Mouse (Mus musculus) T-helper 1 cell (primary cell): ENCODE measurements around the gene Sugp1.
"Not testable (repeated sequence)": the region's sequence is repeated elsewhere in the genome, so short reads cannot be mapped to it uniquely, and the experiment has no call there.

Experiments
- in situ Hi-C: fragments of 300-600 bp; cut with MboI, MseI; formaldehyde crosslinking; loops from one replicate; pipeline ENCODE4 v1.15.1; 2025; ENCODE audit warnings: high pct_unique_total_duplicates

The Sugp1 gene

GRCm38 (mm10) chr8:70042583-70043455 lies at the start of gene Sugp1, which contains the start of gene Mau2:
TSS of gene Sugp1 (plus strand) at chr8:70042813.
TSS of gene Mau2 (minus strand) at chr8:70042734.
- in situ Hi-C loops: no loop called here

- in situ Hi-C loops: loop anchor here (5.0 kb wide), 1 partner anchor 73 kb away; no protein-coding TSS in a partner anchor
Observed at GRCm38 (mm10) chr8:69995422-69995775, 47.2 kb upstream of the Sugp1 start.

DNA sequence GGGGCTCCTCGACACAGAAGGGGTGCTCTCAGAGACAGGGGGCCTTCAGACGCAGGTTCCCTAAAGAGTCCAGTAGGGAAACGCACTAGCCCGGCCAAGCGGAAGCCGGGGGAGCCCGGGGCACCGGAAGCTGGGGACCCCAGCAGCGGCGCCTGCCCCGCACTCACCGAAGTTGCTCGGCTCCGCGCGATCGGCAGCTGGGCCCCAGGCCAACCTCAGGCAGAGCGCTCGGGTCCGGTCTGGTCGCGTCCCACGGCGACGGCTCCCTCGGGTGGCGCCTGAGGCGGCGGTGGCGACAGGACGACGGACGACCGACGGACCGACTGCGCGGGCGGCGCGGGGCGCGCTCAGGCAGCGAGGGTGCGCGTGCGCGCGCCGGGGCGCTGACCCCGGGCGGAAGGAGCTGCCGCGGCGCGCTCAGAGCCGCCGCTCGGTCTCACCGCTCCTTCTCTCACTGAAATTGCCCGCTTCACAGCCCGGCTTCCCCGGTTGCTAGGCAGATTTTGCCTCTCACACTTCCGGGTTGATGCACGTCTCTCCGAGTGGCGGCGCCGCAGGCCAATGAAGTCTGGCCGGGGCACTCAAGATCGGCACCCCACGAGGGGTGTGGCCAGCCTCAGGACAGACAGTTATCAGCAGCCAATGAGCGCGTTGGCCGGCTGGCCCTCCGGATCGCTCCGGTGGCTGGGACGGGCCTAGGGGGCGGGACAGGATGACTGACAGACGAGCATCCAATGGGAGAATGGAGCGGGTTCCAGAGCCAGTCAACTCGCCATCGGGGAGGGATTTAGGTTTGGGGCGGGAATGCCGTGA lies 46.6 kb upstream of the Sugp1 start, which contains the start of gene Gatad2a:
Gatad2a (minus strand) TSS at position 609 of the 813 bp plus-strand sequence.
- in situ Hi-C loops: loop anchor here (5.0 kb wide), 1 partner anchor 74 kb away; no protein-coding TSS in a partner anchor

GRCm38 (mm10) chr8:69996589-69997285 lies 45.9 kb upstream of the Sugp1 start:
- in situ Hi-C loops: loop anchor here (5.0 kb wide), 1 partner anchor 74 kb away; no protein-coding TSS in a partner anchor

DNA sequence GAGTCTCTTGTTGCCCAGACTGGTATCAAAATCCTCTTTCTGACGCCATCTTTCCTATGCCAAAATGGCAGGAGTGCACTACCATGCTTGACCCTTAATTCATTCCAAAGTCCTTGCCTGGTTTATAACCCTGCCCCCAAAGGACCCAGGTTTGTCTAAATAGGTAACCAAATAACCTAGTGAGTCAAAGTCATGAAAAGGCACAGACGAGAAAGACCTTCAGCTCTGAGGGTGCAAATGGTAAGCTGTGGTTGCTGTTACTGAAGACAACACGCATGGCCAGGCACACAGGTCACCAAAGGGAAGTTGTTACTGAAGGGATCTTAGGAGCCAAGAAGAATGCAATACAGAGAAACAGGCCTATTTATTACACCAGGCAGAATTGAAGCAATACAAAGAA lies 43.9 kb upstream of the Sugp1 start:
- in situ Hi-C loops: loop anchor here (5.0 kb wide), 1 partner anchor 76 kb away; no protein-coding TSS in a partner anchor

DNA sequence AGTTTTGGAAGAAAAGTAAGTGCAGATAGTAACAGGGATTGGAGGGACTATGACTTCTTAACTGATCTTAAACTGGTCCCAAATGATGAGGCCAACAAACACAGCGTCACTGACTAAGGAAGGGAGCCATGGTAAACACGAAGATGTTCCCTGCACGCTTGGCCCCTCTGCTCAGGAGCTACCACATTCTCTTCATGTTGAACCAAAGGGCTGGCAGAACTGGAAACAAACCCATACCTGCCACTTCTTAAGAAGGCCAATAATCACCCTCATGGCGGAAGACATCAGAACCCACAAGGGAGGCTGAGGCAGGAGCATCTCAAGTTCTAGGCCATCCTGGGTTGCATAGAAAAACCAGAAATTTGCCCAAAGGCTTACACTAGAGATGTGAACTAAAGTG lies 43.4 kb upstream of the Sugp1 start:
- in situ Hi-C loops: loop anchor here (5.0 kb wide), 1 partner anchor 77 kb away; no protein-coding TSS in a partner anchor

DNA sequence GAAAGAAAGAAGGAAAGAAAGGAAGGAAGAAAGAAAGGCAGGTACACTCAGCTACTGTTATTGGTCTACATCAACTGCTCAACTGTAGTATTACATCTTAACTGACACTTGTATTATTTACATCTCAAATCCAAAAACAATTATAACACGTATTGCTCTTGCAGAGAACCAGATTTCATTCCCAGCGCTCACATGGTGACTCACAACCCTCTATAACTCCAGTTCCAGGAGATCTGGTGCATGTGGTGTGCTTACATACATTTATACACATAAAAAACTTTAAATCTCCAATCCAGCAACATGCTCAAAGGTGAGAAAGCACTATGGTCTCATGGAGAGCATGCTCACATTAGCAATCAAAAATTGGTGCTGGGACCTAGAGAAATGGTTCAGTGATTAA lies 42.4 kb upstream of the Sugp1 start:
- in situ Hi-C loops: no loop called here

DNA sequence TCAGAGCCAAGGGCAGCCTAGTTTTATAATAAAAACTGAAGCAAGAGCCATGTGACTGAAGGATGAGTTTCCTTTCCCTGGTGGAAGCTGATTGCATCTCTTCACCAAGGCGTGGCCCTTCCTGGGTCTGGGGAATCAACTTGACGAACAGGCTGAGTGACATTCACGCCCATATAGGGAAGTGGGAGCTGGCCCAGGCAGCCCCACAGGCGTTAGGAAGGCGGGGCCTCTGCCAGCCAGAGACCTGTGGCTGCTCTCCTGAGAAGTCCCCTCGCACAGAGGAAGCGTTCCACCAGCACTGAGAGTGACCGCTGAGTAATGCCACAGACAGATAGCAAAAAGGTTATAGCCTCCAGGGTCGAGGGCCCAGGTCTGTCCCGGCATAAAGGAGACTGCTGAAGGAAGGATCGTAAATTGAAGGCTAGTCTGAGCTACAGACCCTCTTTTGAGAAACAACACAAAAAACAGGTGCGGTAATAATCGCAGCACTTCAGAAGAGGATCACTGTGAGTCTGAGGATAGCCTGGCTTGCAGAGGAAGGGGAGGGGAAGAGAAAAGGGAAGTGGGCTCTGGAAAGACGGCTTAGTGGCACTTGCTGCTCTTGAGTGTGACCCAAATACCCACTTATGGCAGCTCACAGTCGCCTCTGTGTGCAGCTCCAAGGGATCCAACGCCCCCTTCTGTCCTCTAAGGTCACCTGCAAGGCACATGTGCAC lies 41.3 kb upstream of the Sugp1 start:
- in situ Hi-C loops: no loop called here

GRCm38 (mm10) chr8:70001892-70002191 lies 40.8 kb upstream of the Sugp1 start:
- in situ Hi-C loops: not testable (repeated sequence)

DNA sequence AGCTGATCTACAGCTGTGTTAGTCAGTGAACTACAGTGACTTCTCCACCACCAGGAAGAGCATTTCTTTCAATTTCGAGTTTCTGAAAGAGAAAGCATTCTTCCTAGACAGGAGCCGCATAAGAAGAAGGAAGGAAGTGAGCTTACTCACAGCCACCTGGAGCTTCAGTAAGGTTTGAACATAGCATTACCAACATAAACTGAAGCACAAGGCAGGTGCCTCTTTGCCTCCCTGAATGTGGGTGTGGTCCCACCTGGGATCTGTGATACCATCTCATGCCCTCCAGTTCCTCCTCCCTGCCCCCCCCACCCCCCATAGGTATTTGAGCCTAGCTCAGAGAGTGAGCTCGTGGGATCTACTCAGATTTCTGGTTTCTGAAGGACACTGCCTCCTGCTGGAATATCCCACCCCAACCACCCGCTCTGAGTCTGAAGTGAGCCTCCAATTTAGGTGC lies 39.4 kb upstream of the Sugp1 start:
- in situ Hi-C loops: no loop called here

DNA sequence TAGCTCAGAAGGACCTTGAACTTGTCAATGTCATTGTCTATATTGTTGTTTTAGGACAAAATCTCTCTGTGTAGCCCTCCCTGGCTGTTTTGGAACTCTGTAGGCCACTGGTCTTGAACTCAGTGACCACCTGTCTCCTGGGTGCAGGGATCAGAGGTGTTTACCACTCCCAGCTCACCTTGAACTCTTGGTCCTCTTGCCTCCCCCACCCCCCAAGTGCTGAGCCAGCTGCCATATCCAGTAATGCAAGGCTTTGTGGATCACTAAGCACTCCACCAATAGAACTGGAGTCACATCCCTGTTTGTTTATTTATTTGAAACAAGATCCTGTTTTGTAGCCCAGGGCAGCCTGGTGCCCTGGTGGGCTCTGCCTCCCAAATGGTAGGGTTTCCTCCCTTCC lies 38.3 kb upstream of the Sugp1 start:
- in situ Hi-C loops: no loop called here

GRCm38 (mm10) chr8:70005178-70005577 lies 37.4 kb upstream of the Sugp1 start:
- in situ Hi-C loops: no loop called here

DNA sequence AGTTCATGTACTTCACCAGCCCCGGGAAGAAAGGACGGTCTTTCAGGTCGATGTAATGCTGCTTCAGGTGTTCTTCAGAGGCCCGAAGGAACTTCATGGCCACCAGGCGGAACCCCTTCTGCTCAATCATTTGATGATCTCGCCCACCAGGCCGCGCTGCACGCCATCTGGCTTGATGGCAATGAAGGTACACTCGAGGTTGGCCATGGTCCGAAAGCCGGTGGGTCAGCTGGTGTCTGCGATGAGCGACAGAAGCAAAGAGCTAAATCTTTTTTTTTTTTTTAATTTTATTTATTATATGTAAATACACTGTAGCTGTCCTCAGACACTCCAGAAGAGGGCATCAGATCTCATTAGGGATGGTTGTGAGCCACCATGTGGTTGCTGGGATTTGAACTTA lies 31.8 kb upstream of the Sugp1 start:
- in situ Hi-C loops: not testable (repeated sequence)

- in situ Hi-C loops: no loop called here
Observed at GRCm38 (mm10) chr8:70012350-70012749, 30.3 kb upstream of the Sugp1 start.

GRCm38 (mm10) chr8:70012763-70013162 lies 29.9 kb upstream of the Sugp1 start:
- in situ Hi-C loops: no loop called here

DNA sequence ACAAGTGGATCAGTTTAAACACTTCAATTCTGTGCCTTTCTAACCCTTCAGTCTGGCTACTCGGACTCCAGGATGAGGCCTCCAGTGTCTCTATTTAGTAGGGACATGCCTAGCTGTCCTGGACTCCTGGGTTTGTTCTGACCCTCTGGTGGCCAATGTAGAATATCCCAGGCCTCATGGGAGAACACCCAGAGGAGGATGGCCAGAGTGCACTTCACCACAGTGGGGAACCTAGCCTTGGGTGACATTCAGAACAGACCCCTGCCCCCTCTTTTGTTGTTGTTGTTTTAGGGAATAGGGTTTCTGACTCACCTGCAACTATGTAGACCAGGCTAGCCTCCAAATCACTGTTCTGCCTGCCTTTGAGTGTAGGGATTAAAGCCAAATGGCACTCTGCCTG lies 27.6 kb upstream of the Sugp1 start:
- in situ Hi-C loops: no loop called here

DNA sequence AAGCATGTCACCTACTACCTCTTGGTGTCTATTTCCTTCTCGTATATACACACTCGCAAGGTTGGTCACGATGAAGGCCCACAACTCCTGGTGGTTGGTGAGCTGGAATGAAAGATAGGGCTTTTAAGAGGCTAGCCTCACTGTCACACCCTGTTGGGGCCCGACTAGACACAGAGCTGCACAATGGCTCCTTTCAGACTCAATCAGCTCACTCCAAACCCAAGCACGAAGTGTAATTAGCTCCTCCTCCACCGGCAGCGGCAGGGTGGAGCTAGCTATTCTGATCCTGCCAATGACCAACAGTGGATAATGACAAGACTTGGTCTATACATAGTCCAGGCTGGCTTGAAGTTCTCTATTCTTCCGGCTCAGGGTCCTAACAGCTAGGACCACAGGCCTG lies 19.0 kb upstream of the Sugp1 start:
- in situ Hi-C loops: no loop called here

DNA sequence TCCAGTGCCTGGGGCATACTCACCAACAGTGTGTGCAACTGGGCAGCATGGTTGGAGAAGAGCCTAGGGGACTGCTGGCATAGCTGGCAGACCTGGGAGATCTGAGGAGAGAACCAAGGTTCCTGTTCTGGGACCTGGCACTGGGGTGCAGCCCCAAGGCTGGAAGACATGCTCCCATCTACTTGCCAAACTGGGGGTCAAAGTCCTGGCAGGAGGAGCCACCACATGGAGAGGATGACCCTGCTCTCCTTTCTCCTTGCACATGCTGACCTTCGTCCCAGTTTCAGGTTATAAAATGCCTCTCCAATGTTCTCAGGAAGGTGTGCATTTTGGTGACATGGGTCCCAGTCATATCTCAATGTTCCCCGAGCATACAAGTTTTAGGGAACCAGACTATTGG lies 16.5 kb upstream of the Sugp1 start:
- in situ Hi-C loops: no loop called here

DNA sequence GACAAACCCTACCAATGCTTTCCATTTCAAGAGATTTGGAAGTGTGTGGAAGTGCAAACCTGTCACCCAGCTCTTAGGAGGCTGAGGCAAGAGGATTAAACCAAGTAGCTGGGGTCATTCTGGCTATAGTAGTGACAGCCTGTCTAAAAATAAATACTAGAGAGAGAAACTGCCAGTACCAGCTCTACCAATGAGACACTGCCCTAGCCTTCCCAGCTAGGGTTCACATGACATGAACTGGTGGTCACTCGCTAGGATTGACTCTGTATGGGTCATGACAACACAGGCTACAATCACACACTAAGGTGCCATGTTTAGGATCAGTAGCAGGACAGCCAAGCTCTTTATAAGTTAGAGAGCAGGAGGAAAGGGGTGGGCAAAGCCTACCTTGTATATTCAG lies 12.4 kb upstream of the Sugp1 start:
- in situ Hi-C loops: no loop called here

GRCm38 (mm10) chr8:70037994-70038393 lies 4.6 kb upstream of the Sugp1 start:
- in situ Hi-C loops: no loop called here

DNA sequence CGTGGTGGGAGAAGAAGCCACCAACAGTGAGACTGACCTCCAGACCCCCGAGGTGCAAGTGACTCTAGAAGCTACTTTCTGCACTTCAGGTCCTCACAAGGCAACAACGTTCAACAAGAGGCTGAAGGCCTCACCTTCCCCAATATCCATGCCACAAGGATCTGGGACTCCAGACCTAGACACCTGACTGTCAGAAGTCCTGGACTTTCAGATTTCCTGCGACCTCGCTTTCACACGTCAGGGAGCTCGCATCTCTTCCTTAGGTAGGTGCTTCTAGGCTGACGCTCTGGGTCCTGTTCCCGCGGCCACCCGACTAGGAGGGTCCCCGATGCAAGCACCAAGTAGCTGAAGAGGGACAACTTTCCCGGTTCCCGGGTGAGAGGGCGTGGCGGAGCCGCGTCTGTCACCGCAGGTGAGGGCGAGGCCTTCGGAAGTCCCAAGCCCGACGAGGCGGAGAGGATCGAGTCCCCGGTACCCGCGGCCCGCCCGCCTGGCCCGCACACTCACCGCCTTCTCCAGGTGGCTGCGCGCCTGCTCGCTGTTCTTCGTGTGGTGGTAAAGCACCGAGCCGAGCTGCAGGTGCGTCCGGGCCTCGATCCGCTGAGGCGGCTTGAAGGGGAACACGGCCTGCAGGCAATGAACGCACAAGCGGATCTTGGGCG lies 597 bp upstream of the Sugp1 start:
- in situ Hi-C loops: no loop called here
